Mouse (Mus musculus) embryonic stem cell, embryonic (primary cell): ENCODE measurements around the gene Drc3.

Source experiments
- CTCF ChIA-PET, 4 experiments: fragments of 300-600 bp in 2 of 4; fragments of 350-600 bp in 2 of 4; sonication (Branson Sonifier 250); formaldehyde crosslinking; loops; one replicate each; lab custom pipeline; 2022; ENCODE audit warnings: inconsistent platforms in 2 of 4; lab: Charles Lee
- POLR2A ChIA-PET, 4 experiments: fragments of 300-600 bp in 2 of 4; fragments of 350-600 bp in 2 of 4; sonication (Branson Sonifier 250); formaldehyde crosslinking; loops; one replicate each; lab custom pipeline; 2022; ENCODE audit warnings: antibody characterized with exemption in 4 of 4, inconsistent platforms in 1 of 4; lab: Charles Lee

Gene Drc3

GRCm38 (mm10) chr11:60439621-60440020 lies 86.5 kb downstream of the Drc3 start:
- CTCF ChIA-PET: interaction anchor here in 1 of 4 experiments (1.5 to 2.0 kb wide), 2 partner anchors 15 to 26 kb away, joined by 4 to 5 read pairs; partner anchors contain the start of gene Drg2
- POLR2A ChIA-PET: interaction anchor here in 3 of 4 experiments (0.7 to 4.2 kb wide), 22 partner anchors 8 to 344 kb away, joined by 3 to 25 read pairs (median 4); partner anchors contain the start of genes Drg2 (in 3 of the 3), Atpaf2 (in 2 of the 3), Gid4 (in 2 of the 3) and Drc3 (in 1 of the 3)

GRCm38 (mm10) chr11:60440176-60440575 lies 87.0 kb downstream of the Drc3 start:
- CTCF ChIA-PET: interaction anchor here in 2 of 4 experiments (0.6 to 2.0 kb wide), 4 partner anchors 11 to 54 kb away, joined by 4 to 10 read pairs (median 6); partner anchors contain the start of gene Drg2 (in 1 of the 2)
- POLR2A ChIA-PET: interaction anchor here in 3 of 4 experiments (0.7 to 5.2 kb wide), 27 partner anchors 8 to 343 kb away, joined by 3 to 25 read pairs (median 4); partner anchors contain the start of genes Drg2 (in 3 of the 3), Atpaf2 (in 2 of the 3), Gid4 (in 2 of the 3) and Drc3 (in 1 of the 3)

GRCm38 (mm10) chr11:60442896-60443295 lies 89.8 kb downstream of the Drc3 start:
- CTCF ChIA-PET: interaction anchor here in 1 of 4 experiments (1.5 to 2.5 kb wide), 2 partner anchors 11 to 30 kb away, joined by 6 to 9 read pairs; partner anchors contain the start of gene Drg2
- POLR2A ChIA-PET: interaction anchor here in 2 of 4 experiments (1.2 to 5.3 kb wide), 12 partner anchors 9 to 95 kb away, joined by 3 to 52 read pairs (median 17); partner anchors contain the start of genes Drg2 (in 2 of the 2), Alkbh5 (in 1 of the 2), Atpaf2 (in 1 of the 2) and Gid4 (in 1 of the 2)
